Mouse (Mus musculus): ENCODE results near the gene Naxe. TPM values are rescaled to one million over a fixed set of nuclear protein-coding genes. Genes with fewer than 3 reads are reported as not detected.
A peak's percentile ranks its signal among the peaks of the same experiment; 100 is the strongest.

Gene Naxe
- polyA plus RNA-seq (2016; fragmentation: Nextera tagmentation; extraction: Ambion mirVana) = 143 and 148 TPM in 2 replicates

GRCm38 (mm10) chr3:88057902-88058696, at the start of gene Naxe:
TSS of gene Naxe (minus strand) at chr3:88058495.
- peaks cover 20% of the 10 kb centered on the region for H3K4me1 ChIP-seq
- H3K36me3 ChIP-seq = peaks cover 40% of the 10 kb centered on the region
- peak within 1 kb of the TSS; percentile 95 for H3K27ac ChIP-seq
- H3K4me3 ChIP-seq = peak within 1 kb of the TSS; percentile 95
- no peaks in the 10 kb centered on the region for H3K27me3 ChIP-seq (ENCODE audit: insufficient read depth, poor library complexity, severe bottlenecking)
- WGBS = under 1% methylated on average over 60 of the region's 60 CpGs
- H3K9me3 ChIP-seq = no peaks in the 10 kb centered on the region
- peak; percentile 97 for DNase-seq (ENCODE audit: low spot score)

GRCm38 (mm10) chr3:88106126-88106525, 47.8 kb upstream of the Naxe start:
- H3K27me3 ChIP-seq (ENCODE audit: insufficient read depth, poor library complexity, severe bottlenecking) = no peaks in the 10 kb centered on the region
- H3K36me3 ChIP-seq = peaks cover 94% of the 10 kb centered on the region
- 73% methylated on average over 4 of the region's 4 CpGs for WGBS
- DNase-seq (ENCODE audit: low spot score) = no peak
- no peaks in the 10 kb centered on the region for H3K9me3 ChIP-seq
- H3K27ac ChIP-seq = no peak overlapping the region
- H3K4me1 ChIP-seq = peaks cover 6% of the 10 kb centered on the region
- H3K4me3 ChIP-seq = no peak overlapping the region

GRCm38 (mm10) chr3:88102611-88103010, 44.3 kb upstream of the Naxe start:
- WGBS = 76% methylated on average over 6 of the region's 6 CpGs
- no peak overlapping the region for H3K4me3 ChIP-seq
- H3K36me3 ChIP-seq = peaks cover 92% of the 10 kb centered on the region
- no peaks in the 10 kb centered on the region for H3K9me3 ChIP-seq
- DNase-seq (ENCODE audit: low spot score) = no peak
- H3K27me3 ChIP-seq (ENCODE audit: insufficient read depth, poor library complexity, severe bottlenecking) = no peaks in the 10 kb centered on the region
- peaks cover 6% of the 10 kb centered on the region for H3K4me1 ChIP-seq
- H3K27ac ChIP-seq = no peak overlapping the region

- peaks cover 6% of the 10 kb centered on the region for H3K4me1 ChIP-seq
- WGBS = 84% methylated on average over 6 of the region's 6 CpGs
- H3K27me3 ChIP-seq (ENCODE audit: insufficient read depth, poor library complexity, severe bottlenecking) = no peaks in the 10 kb centered on the region
- H3K9me3 ChIP-seq = no peaks in the 10 kb centered on the region
- H3K36me3 ChIP-seq = peaks cover 92% of the 10 kb centered on the region
- H3K27ac ChIP-seq = no peak overlapping the region
- DNase-seq (ENCODE audit: low spot score) = no peak
- H3K4me3 ChIP-seq = no peak overlapping the region
Observed at GRCm38 (mm10) chr3:88102196-88102595, 43.9 kb upstream of the Naxe start.

GRCm38 (mm10) chr3:88101736-88102135, 43.4 kb upstream of the Naxe start:
- no peak for DNase-seq (ENCODE audit: low spot score)
- Histone ChIP-seq H3K27me3 (ENCODE audit: insufficient read depth, poor library complexity, severe bottlenecking) (no peaks in the 10 kb centered on the region), H3K36me3 (peaks cover 93% of the 10 kb centered on the region), H3K27ac (no peak overlapping the region), H3K9me3 (no peaks in the 10 kb centered on the region), H3K4me1 (peaks cover 6% of the 10 kb centered on the region), H3K4me3 (no peak overlapping the region)
- WGBS = 84% methylated on average over 7 of the region's 7 CpGs

- DNase-seq (ENCODE audit: low spot score) = no peak
- peaks cover 83% of the 10 kb centered on the region for H3K36me3 ChIP-seq
- H3K4me1 ChIP-seq = peaks cover 6% of the 10 kb centered on the region
- 78% methylated on average over 3 of the region's 3 CpGs for WGBS
- no peaks in the 10 kb centered on the region for H3K27me3 ChIP-seq (ENCODE audit: insufficient read depth, poor library complexity, severe bottlenecking)
- H3K9me3 ChIP-seq = no peaks in the 10 kb centered on the region
- H3K4me3 ChIP-seq = no peak overlapping the region
- H3K27ac ChIP-seq = no peak overlapping the region
Observed at GRCm38 (mm10) chr3:88100251-88100650, 42.0 kb upstream of the Naxe start.

- no peaks in the 10 kb centered on the region for H3K27me3 ChIP-seq (ENCODE audit: insufficient read depth, poor library complexity, severe bottlenecking)
- no peak overlapping the region for H3K27ac ChIP-seq
- no peak for DNase-seq (ENCODE audit: low spot score)
- 67% methylated on average over 6 of the region's 6 CpGs for WGBS
- H3K4me3 ChIP-seq = no peak overlapping the region
- no peaks in the 10 kb centered on the region for H3K9me3 ChIP-seq
- peaks cover 10% of the 10 kb centered on the region for H3K4me1 ChIP-seq
- peaks cover 83% of the 10 kb centered on the region for H3K36me3 ChIP-seq
Observed at GRCm38 (mm10) chr3:88097666-88098065, 39.4 kb upstream of the Naxe start.

GRCm38 (mm10) chr3:88094126-88094525, 35.8 kb upstream of the Naxe start:
- 60% methylated on average over 5 of the region's 5 CpGs for WGBS
- no peak overlapping the region for H3K27ac ChIP-seq
- H3K27me3 ChIP-seq (ENCODE audit: insufficient read depth, poor library complexity, severe bottlenecking) = no peaks in the 10 kb centered on the region
- no peaks in the 10 kb centered on the region for H3K9me3 ChIP-seq
- H3K4me3 ChIP-seq = no peak overlapping the region
- peaks cover 5% of the 10 kb centered on the region for H3K4me1 ChIP-seq
- peaks cover 88% of the 10 kb centered on the region for H3K36me3 ChIP-seq
- DNase-seq (ENCODE audit: low spot score) = no peak

- Histone ChIP-seq H3K9me3 (no peaks in the 10 kb centered on the region), H3K36me3 (peaks cover 87% of the 10 kb centered on the region), H3K27me3 (ENCODE audit: insufficient read depth, poor library complexity, severe bottlenecking) (no peaks in the 10 kb centered on the region), H3K27ac (no peak overlapping the region), H3K4me3 (no peak overlapping the region), H3K4me1 (peaks cover 5% of the 10 kb centered on the region)
- no peak for DNase-seq (ENCODE audit: low spot score)
- WGBS = 91% methylated on average over 6 of the region's 6 CpGs
Observed at GRCm38 (mm10) chr3:88090616-88091015, 32.3 kb upstream of the Naxe start.

GRCm38 (mm10) chr3:88090106-88090505, 31.8 kb upstream of the Naxe start:
- WGBS = 92% methylated on average over 7 of the region's 7 CpGs
- Histone ChIP-seq H3K36me3 (peaks cover 87% of the 10 kb centered on the region), H3K4me3 (no peak overlapping the region)

GRCm38 (mm10) chr3:88087688-88088087, 29.4 kb upstream of the Naxe start:
- Histone ChIP-seq H3K27me3 (ENCODE audit: insufficient read depth, poor library complexity, severe bottlenecking) (no peaks in the 10 kb centered on the region), H3K4me3 (no peak overlapping the region), H3K9me3 (no peaks in the 10 kb centered on the region), H3K4me1 (peaks cover 5% of the 10 kb centered on the region), H3K27ac (no peak overlapping the region), H3K36me3 (peaks cover 71% of the 10 kb centered on the region)
- WGBS = 78% methylated on average over 1 of the region's 1 CpGs
- DNase-seq (ENCODE audit: low spot score) = no peak

More at GRCm38 (mm10) chr3:88090106-88090505, 31.8 kb upstream of the Naxe start:
- Histone ChIP-seq H3K27ac (no peak overlapping the region), H3K4me1 (peaks cover 5% of the 10 kb centered on the region), H3K9me3 (no peaks in the 10 kb centered on the region), H3K27me3 (ENCODE audit: insufficient read depth, poor library complexity, severe bottlenecking) (no peaks in the 10 kb centered on the region)
- no peak for DNase-seq (ENCODE audit: low spot score)

GRCm38 (mm10) chr3:88085459-88085858, 27.2 kb upstream of the Naxe start:
- peaks cover 15% of the 10 kb centered on the region for H3K4me1 ChIP-seq
- H3K9me3 ChIP-seq = no peaks in the 10 kb centered on the region
- no peak overlapping the region for H3K4me3 ChIP-seq
- no peak for DNase-seq (ENCODE audit: low spot score)
- H3K27ac ChIP-seq = no peak overlapping the region
- H3K27me3 ChIP-seq (ENCODE audit: insufficient read depth, poor library complexity, severe bottlenecking) = no peaks in the 10 kb centered on the region
- 95% methylated on average over 8 of the region's 9 CpGs for WGBS
- H3K36me3 ChIP-seq = peaks cover 49% of the 10 kb centered on the region

GRCm38 (mm10) chr3:88084001-88084400, 25.7 kb upstream of the Naxe start:
- no peak for DNase-seq (ENCODE audit: low spot score)
- H3K36me3 ChIP-seq = peaks cover 34% of the 10 kb centered on the region
- 84% methylated on average over 2 of the region's 2 CpGs for WGBS

More at GRCm38 (mm10) chr3:88084001-88084400, 25.7 kb upstream of the Naxe start:
- no peaks in the 10 kb centered on the region for H3K9me3 ChIP-seq
- H3K4me3 ChIP-seq = no peak overlapping the region
- H3K4me1 ChIP-seq = peaks cover 15% of the 10 kb centered on the region
- no peak overlapping the region for H3K27ac ChIP-seq
- H3K27me3 ChIP-seq (ENCODE audit: insufficient read depth, poor library complexity, severe bottlenecking) = no peaks in the 10 kb centered on the region
